Mouse (Mus musculus) ovary, postnatal 36 days (tissue): Measurements from ENCODE around the gene Mkks.

ENCODE experiments used
- DNase-seq: peaks from one replicate; pipeline ENCODE4 v3.0.0; 2022; ENCODE audit warnings: low spot score, mixed read lengths

The Mkks gene

GRCm38 (mm10) chr2:136834715-136835075, 56.5 kb downstream of the Mkks start:
- no peak for DNase-seq

- no peak for DNase-seq
These were observed 57.0 kb downstream of the Mkks start for GRCm38 (mm10) chr2:136833976-136834714.

- no peak for DNase-seq
These were observed 58.3 kb downstream of the Mkks start for GRCm38 (mm10) chr2:136832936-136833335.

- no peak for DNase-seq
These were observed 63.6 kb downstream of the Mkks start for GRCm38 (mm10) chr2:136827612-136828011.
